Mouse (Mus musculus) liver, postnatal 0 days (tissue): ENCODE results near the gene Apobec4. TPM values are rescaled to one million over a fixed set of nuclear protein-coding genes. Genes with fewer than 3 reads are reported as not detected.

Experiments
- ATAC-seq: fragments of 200-750 bp; cut with Nextera tagmentation; 2 replicates; pipeline ENCODE4 v1.8.0; 2017; ENCODE audit warnings: mild to moderate bottlenecking, moderate library complexity
- DNase-seq: peaks from one replicate; pipeline ENCODE4 v3.0.0-alpha.2; 2016
- H3K27ac ChIP-seq: fragments of 300-500 bp; sonication (generic); 2 replicates; pipeline ENCODE4 v1.5.1; 2014; ENCODE audit warnings: antibody characterized with exemption, moderate library complexity, mild to moderate bottlenecking, low read depth
- H3K27me3 ChIP-seq: fragments of 300-500 bp; sonication (generic); 2 replicates; pipeline ENCODE4 v1.6.1; 2014; ENCODE audit warnings: low read length, control low read depth, mixed read lengths; ENCODE audit not compliant: insufficient read depth
- H3K36me3 ChIP-seq: fragments of 300-500 bp; sonication (generic); replicated peaks from 2 replicates; pipeline ENCODE4 v1.6.1; 2014; ENCODE audit warnings: mild to moderate bottlenecking, control low read depth, low read length, moderate library complexity, mixed read lengths; ENCODE audit not compliant: insufficient read depth
- H3K4me1 ChIP-seq: fragments of 300-500 bp; sonication (generic); 2 replicates; pipeline ENCODE4 v1.6.1; 2014; ENCODE audit warnings: antibody characterized with exemption, mild to moderate bottlenecking, control low read depth; ENCODE audit not compliant: insufficient read depth
- H3K4me2 ChIP-seq: fragments of 300-500 bp; sonication (generic); 2 replicates; pipeline ENCODE4 v1.6.1; 2014; ENCODE audit warnings: low read depth, mild to moderate bottlenecking, low read length, moderate library complexity, mixed read lengths
- H3K4me3 ChIP-seq: fragments of 300-500 bp; sonication (generic); 2 replicates; pipeline ENCODE4 v1.5.1; 2014; ENCODE audit warnings: low read depth, low read length
- H3K9ac ChIP-seq: fragments of 300-500 bp; sonication (generic); replicated peaks from 2 replicates; pipeline ENCODE4 v1.6.1; 2014; ENCODE audit warnings: mild to moderate bottlenecking, moderate library complexity
- H3K9me3 ChIP-seq: fragments of 300-500 bp; sonication (generic); 2 replicates; pipeline ENCODE4 v1.6.1; 2016; ENCODE audit warnings: mild to moderate bottlenecking, control low read depth, low read length, mixed read lengths
- CTCF ChIP-seq: sonication (generic); IDR thresholded peaks from 2 replicates; pipeline ENCODE4 v1.5.1; 2016; ENCODE audit warnings: antibody characterized with exemption, low read depth
- EP300 ChIP-seq: IDR thresholded peaks from 2 replicates; pipeline ENCODE4 v1.6.1; 2016; ENCODE audit warnings: antibody characterized with exemption, low read depth, mild to moderate bottlenecking
- WGBS: fragments of 180-500 bp; shearing (Covaris S2); extraction: QIAGEN DNeasy Blood & Tissue Kit; methylation state at CpG from one replicate; pipeline ENCODE4 v1.1.7; 2014; ENCODE audit not compliant: insufficient replicate concordance; 5-methylcytosine and 5-hydroxymethylcytosine counted together
- polyA plus RNA-seq: library from polyadenylated mRNA; unstranded; fragments of >200 nt; fragmentation: Nextera tagmentation; extraction: Ambion mirVana; gene quantifications from 2 replicates; pipeline ENCODE4 v1.2.1, GENCODE M21; 2015

Gene Apobec4
- polyA plus RNA-seq = not detected in 2 replicates

DNA sequence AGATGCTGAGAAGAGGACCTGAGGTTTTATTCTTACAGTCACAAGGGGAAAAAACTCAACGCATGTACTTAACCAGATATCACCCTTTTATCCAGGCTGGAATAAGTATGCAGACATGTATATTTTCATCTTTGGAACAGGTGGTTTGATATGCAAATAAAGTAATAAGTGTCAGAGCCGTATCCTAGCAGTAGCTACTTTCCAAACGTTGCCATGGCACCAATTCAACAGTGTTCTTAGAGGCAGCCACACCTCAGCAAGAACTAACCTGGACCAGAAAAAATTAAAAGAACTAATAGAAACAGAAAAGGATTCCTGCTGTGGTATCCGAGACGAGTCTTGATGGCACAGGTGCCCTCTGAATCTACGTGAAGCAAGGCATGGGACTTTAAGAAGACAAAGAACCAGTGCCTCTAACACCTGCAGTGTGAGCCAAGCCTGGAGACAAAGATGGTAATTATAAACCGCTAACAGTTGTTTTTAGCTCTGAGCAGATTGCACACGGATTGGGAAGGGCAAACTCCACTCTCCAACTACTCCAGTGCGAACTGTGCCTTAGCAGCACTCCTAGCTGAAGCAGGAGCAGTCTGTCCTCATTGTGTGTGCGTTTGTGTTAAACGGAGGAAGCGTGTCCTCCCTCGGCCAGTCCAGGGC, at the start of gene Apobec4:
Gene Apobec4, plus strand, starts transcription at position 240 of the 654 bp plus-strand sequence.
- 67% methylated on average over 13 of the region's 13 CpGs for WGBS
- H3K27ac ChIP-seq = no peak within 1 kb of the TSS
- DNase-seq (no peak), ATAC-seq (no peak)
- no peaks in the 10 kb centered on the region for H3K4me1 ChIP-seq
- 0 out of 2 replicates have a peak within 1 kb of the TSS, but pooled peaks have one; percentile 31 for H3K4me2 ChIP-seq
- H3K4me3 ChIP-seq = no peak within 1 kb of the TSS
- H3K9ac ChIP-seq = no peak within 1 kb of the TSS
- H3K27me3 ChIP-seq = no peaks in the 10 kb centered on the region
- TF ChIP-seq CTCF (no peak), EP300 (no peak)
- H3K9me3 ChIP-seq = no peaks in the 10 kb centered on the region
- no peaks in the 10 kb centered on the region for H3K36me3 ChIP-seq

DNA sequence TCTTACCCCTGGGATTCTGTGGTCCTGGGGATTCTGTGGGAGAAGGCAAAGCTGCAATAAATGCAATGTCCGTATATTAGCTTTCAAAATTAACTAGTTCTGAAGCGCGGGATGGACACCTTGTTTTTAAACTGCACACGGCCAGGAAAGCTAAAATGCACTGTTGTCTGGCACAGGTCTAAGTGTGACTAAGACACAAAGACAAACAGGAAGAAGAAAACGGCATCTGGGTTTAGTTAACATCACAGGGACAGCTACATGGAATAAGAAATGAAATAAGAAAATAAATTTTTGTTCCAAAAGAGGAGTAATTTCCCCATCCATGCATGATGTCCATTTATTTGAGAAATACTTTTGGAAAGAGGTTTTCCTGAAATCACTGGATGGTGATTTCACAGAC, 49.3 kb upstream of the Apobec4 start:
- H3K9me3 ChIP-seq = no peaks in the 10 kb centered on the region
- WGBS = 78% methylated on average over 5 of the region's 5 CpGs
- no peaks in the 10 kb centered on the region for H3K36me3 ChIP-seq
- H3K4me3 ChIP-seq = no peak overlapping the region
- no peaks in the 10 kb centered on the region for H3K4me1 ChIP-seq
- no peak for DNase-seq
- ATAC-seq = no peak
- H3K4me2 ChIP-seq = no peak overlapping the region
- TF ChIP-seq EP300 = no peak
- TF ChIP-seq CTCF = no peak
- H3K9ac ChIP-seq = no peak overlapping the region
- H3K27me3 ChIP-seq = no peaks in the 10 kb centered on the region
- no peak overlapping the region for H3K27ac ChIP-seq

DNA sequence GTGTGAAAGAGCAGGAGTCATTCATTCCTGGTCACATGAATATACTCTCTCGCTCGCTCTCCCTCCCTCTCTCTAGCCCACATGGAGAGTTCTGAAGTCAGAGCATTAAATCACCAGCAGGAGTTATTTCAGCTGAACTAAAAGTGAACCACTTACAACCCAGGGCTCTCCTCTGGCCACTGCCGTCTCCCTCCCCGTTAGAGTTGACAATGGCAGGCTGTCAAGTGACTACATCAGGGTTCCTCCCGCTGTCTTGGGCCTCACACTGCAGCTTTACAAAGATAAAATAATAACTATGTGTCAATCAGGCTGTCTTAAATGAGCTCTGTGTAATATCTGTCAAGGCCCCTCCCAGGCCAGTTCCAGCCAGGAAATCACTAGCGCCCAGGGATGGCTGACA, 47.4 kb upstream of the Apobec4 start:
- Histone ChIP-seq H3K27me3 (no peaks in the 10 kb centered on the region), H3K4me1 (no peaks in the 10 kb centered on the region), H3K9ac (no peak overlapping the region), H3K27ac (no peak overlapping the region), H3K9me3 (no peaks in the 10 kb centered on the region), H3K4me3 (no peak overlapping the region), H3K4me2 (no peak overlapping the region), H3K36me3 (no peaks in the 10 kb centered on the region)
- WGBS = 61% methylated on average over 6 of the region's 6 CpGs
- DNase-seq = no peak
- ATAC-seq = no peak
- TF ChIP-seq EP300 (no peak), CTCF (no peak)

DNA sequence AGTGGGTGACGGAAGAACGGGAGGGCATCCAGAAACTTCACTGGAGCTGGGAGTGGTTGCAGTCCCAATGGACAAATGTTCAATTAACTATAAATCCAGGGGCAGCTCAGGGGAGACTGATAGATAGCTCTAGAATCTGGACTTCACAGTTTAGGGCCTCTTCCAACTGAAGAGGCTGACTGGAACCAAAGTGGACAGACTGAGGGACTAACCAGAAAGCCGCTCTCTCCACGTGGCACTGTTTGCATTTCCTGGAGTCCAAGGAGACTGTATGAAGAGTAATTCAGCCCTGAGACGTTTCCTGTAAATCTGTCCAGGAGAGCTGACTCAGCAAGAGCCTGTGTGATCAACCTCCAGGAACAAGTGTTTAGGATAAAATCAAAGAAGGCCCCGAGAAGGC, 46.4 kb upstream of the Apobec4 start:
- Histone ChIP-seq H3K27me3 (no peaks in the 10 kb centered on the region), H3K4me3 (no peak overlapping the region), H3K36me3 (no peaks in the 10 kb centered on the region), H3K4me2 (no peak overlapping the region), H3K9me3 (no peaks in the 10 kb centered on the region), H3K4me1 (no peaks in the 10 kb centered on the region), H3K9ac (no peak overlapping the region), H3K27ac (no peak overlapping the region)
- WGBS = 49% methylated on average over 6 of the region's 6 CpGs
- TF ChIP-seq CTCF (no peak), EP300 (no peak)
- no peak for ATAC-seq
- DNase-seq = no peak

DNA sequence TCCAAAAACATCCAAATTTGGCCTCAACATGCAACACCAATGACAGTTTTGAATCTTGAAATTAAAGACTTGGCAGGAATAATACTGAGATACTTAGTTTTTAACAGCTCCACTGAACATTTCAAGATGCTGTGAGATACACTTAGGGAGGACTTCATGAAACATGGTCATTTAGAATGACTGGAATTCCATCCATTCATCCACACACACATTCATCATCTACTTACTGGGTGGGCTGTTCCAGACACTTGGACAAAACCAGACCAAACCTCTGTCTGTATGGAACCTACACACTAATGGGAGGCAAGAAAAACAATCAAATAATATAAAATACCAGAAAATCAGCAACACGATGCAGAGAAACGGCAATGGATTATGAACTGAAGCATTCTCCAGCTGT, 42.8 kb upstream of the Apobec4 start:
- Histone ChIP-seq H3K4me2 (no peak overlapping the region), H3K27me3 (no peaks in the 10 kb centered on the region), H3K4me3 (no peak overlapping the region), H3K27ac (no peak overlapping the region), H3K36me3 (no peaks in the 10 kb centered on the region), H3K9me3 (no peaks in the 10 kb centered on the region), H3K9ac (no peak overlapping the region), H3K4me1 (no peaks in the 10 kb centered on the region)
- DNase-seq = no peak
- TF ChIP-seq CTCF = no peak
- TF ChIP-seq EP300 = no peak
- 76% methylated on average over 2 of the region's 2 CpGs for WGBS
- ATAC-seq = no peak

DNA sequence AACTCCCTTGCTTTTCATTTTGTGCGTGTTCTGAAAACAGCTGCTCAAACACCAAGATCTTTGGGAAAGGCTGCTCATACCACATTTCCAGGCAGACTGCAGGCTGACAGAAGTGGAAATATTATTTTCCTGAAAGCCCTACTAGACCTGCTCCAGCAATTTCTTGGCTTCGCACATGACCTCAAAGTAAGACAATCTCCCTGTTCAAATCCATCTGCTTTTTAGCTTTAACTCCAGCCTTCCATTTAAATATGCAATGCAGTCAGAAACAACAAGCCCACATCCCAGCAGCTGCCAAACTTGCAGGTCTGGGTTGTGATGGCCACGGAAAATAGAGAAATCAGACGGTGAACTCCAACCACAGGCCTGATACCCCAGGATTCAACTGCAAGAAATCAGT, 39.3 kb upstream of the Apobec4 start:
- DNase-seq (no peak), ATAC-seq (no peak)
- Histone ChIP-seq H3K27me3 (no peaks in the 10 kb centered on the region), H3K4me3 (no peak overlapping the region), H3K4me2 (no peak overlapping the region), H3K9ac (no peak overlapping the region), H3K4me1 (no peaks in the 10 kb centered on the region), H3K27ac (no peak overlapping the region), H3K9me3 (no peaks in the 10 kb centered on the region), H3K36me3 (no peaks in the 10 kb centered on the region)
- TF ChIP-seq CTCF (no peak), EP300 (no peak)
- 76% methylated on average over 4 of the region's 4 CpGs for WGBS

DNA sequence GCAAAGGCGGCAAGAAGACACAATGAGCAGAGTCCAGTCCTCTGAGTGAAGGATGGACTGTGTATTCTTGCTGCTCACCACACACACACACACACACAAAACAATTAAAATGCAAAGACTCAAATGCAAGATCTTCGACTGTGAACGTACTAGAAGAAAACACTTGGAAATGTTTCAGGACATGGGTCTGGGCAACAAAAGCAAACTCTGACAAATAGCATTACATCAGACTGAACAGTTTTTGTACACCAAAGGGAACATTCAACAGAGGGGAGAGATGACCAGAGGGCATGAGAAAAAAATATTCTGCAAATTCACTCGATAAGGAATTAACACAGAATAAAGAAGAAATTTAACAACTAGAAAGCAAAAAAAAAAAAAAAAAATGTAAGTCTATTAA, 36.4 kb upstream of the Apobec4 start:
- H3K27ac ChIP-seq = no peak overlapping the region
- no peak for ATAC-seq
- H3K4me2 ChIP-seq = no peak overlapping the region
- DNase-seq = no peak
- H3K4me3 ChIP-seq = no peak overlapping the region
- H3K9ac ChIP-seq = no peak overlapping the region
- no peaks in the 10 kb centered on the region for H3K9me3 ChIP-seq
- no peaks in the 10 kb centered on the region for H3K36me3 ChIP-seq
- H3K4me1 ChIP-seq = no peaks in the 10 kb centered on the region
- no peaks in the 10 kb centered on the region for H3K27me3 ChIP-seq
- TF ChIP-seq EP300 (no peak), CTCF (no peak)
- WGBS = 84% methylated on average over 4 of the region's 4 CpGs
